Mouse (Mus musculus) layer of hippocampus, adult 6 months (tissue): ENCODE data around the gene Serac1. TPM values are rescaled to one million over a fixed set of nuclear protein-coding genes. Genes with fewer than 3 reads are reported as not detected.

ENCODE experiments used
- long read RNA-seq, 2 experiments: library from polyadenylated mRNA; unstranded; transcript quantifications; one replicate each; pipeline ENCODE4 v2.0.0; 2019 to 2020
- polyA plus RNA-seq: library from polyadenylated mRNA; unstranded; fragments of <200 nt; fragmentation: Nextera tagmentation; gene quantifications from 2 replicates; pipeline ENCODE4 v1.2.3, GENCODE M21; 2021

Serac1 gene
- 2.5 and 2.8 TPM in 2 replicates for polyA plus RNA-seq
- long read RNA-seq, experiment 1, full-length matches to known transcripts: 1 of 2 reads
- long read RNA-seq, experiment 1, partial matches to known transcripts: 0 of 2 reads
- long read RNA-seq, experiment 1, other reads (novel, unspliced or antisense): 1 of 2 reads
- long read RNA-seq, experiment 2, full-length matches to known transcripts: 14 of 27 reads
- long read RNA-seq, experiment 2, partial matches to known transcripts: 8 of 27 reads
- long read RNA-seq, experiment 2, other reads (novel, unspliced or antisense): 5 of 27 reads

GRCm38 (mm10) chr17:6079287-6080122, at the start of gene Serac1, which contains the start of gene Gtf2h5:
Gene Serac1 (minus strand): TSS chr17:6079741.
Gene Gtf2h5 (plus strand): TSS chr17:6079786.

GRCm38 (mm10) chr17:6106361-6107014, 26.9 kb upstream of the Serac1 start, which contains the start of gene Tulp4:
Gene Tulp4 (plus strand): TSS chr17:6106437.

Other genes with a start within 250 kb of the Serac1 start
- gene Snx9, start 238.4 kb downstream of the Serac1 start, polyA plus RNA-seq: 4.4 and 5.1 TPM in 2 replicates
- 14.4 and 17.8 TPM in 2 replicates for gene Synj2, start 138.5 kb downstream of the Serac1 start, polyA plus RNA-seq
- 242 and 246 TPM in 2 replicates for gene Gtf2h5, start within 50 bp of the Serac1 start, polyA plus RNA-seq
- gene Tulp4, start 26.7 kb upstream of the Serac1 start, polyA plus RNA-seq: 35.5 and 42.7 TPM in 2 replicates
- 32.4 and 33.2 TPM in 2 replicates for gene Tmem181a, start 177.1 kb upstream of the Serac1 start, polyA plus RNA-seq
- gene Dynlt1a, start 237.8 kb upstream of the Serac1 start, polyA plus RNA-seq: 7.2 and 10.8 TPM in 2 replicates